Mouse (Mus musculus) spleen, postnatal 36 days (tissue): Measurements from ENCODE around the gene 1700080E11Rik.
A peak's percentile ranks its signal among the peaks of the same experiment; 100 is the strongest.
"Not testable (repeated sequence)": the region's sequence is repeated elsewhere in the genome, so short reads cannot be mapped to it uniquely, and the experiment has no call there.

Source experiments
- DNase-seq, 2 experiments: peaks; one replicate each; pipeline ENCODE4 v3.0.0; 2022; ENCODE audit warnings: low spot score in 2 of 2, mixed read lengths in 1 of 2

The 1700080E11Rik gene

GRCm38 (mm10) chr9:105144992-105145391, at the start of gene 1700080E11Rik:
Gene 1700080E11Rik (minus strand): TSS chr9:105145092.
- DNase-seq = no peak

- no peak for DNase-seq
Measured at GRCm38 (mm10) chr9:105186725-105187124, 41.8 kb upstream of the 1700080E11Rik start.

GRCm38 (mm10) chr9:105182392-105182791, 37.5 kb upstream of the 1700080E11Rik start:
- no peak for DNase-seq

GRCm38 (mm10) chr9:105139204-105139603, 5.7 kb downstream of the 1700080E11Rik start:
- DNase-seq = no peak

- no peak for DNase-seq
Measured at GRCm38 (mm10) chr9:105136404-105136803, 8.5 kb downstream of the 1700080E11Rik start.

GRCm38 (mm10) chr9:105134536-105134935, 10.4 kb downstream of the 1700080E11Rik start:
- no peak for DNase-seq

- no peak for DNase-seq
Measured at GRCm38 (mm10) chr9:105132002-105132367, 12.9 kb downstream of the 1700080E11Rik start.

GRCm38 (mm10) chr9:105131253-105132001, 13.5 kb downstream of the 1700080E11Rik start, which contains the start of gene Nudt16:
Gene Nudt16 (minus strand): TSS chr9:105131824.
- peak; percentile 94 for DNase-seq

GRCm38 (mm10) chr9:105130331-105130730, 14.6 kb downstream of the 1700080E11Rik start:
- no peak for DNase-seq

- DNase-seq = not testable (repeated sequence)
Measured at GRCm38 (mm10) chr9:105125206-105125605, 19.7 kb downstream of the 1700080E11Rik start.

- no peak for DNase-seq
Measured at GRCm38 (mm10) chr9:105103893-105104292, 41.0 kb downstream of the 1700080E11Rik start.

GRCm38 (mm10) chr9:105101911-105102310, 43.0 kb downstream of the 1700080E11Rik start:
- DNase-seq = no peak

GRCm38 (mm10) chr9:105100807-105101570, 43.9 kb downstream of the 1700080E11Rik start:
- DNase-seq = peak; percentile 4 to 7
